Mouse (Mus musculus): ENCODE data around the gene Slc38a4.

DNA sequence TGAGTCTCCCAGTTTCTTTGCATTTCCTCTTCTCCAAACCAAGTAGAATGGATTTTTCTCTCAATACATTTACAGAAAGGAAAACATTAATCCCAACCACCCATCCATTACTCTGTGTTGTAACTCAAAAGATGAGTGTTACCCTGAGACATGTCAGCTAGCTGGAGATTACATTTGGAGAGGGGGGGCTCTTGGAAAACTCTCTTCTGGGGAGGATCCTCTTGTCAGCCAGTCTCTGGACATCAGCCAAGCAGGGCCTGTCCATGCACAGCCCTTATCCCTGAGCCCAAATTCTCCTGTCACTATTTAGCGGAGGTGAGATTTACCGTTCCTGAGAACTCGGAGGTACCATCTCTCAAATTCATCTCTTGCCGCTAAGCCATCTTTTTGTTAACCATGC, 82.4 kb downstream of the Slc38a4 start:
- TF ChIP-seq TAL1 (IDR thresholded peaks at IDR 0.05; ENCODE audit: low read length) (no peak), GATA1 (IDR thresholded peaks at IDR 0.05; ENCODE audit: low read length) (no peak)
